Mouse (Mus musculus): ENCODE results near the gene Tac2. TPM values are rescaled to one million over a fixed set of nuclear protein-coding genes. Genes with fewer than 3 reads are reported as not detected.
A peak's percentile ranks its signal among the peaks of the same experiment; 100 is the strongest.

The Tac2 gene
- not detected for total RNA-seq (2021)
- long read RNA-seq, experiment 1: 0 reads
- long read RNA-seq, experiment 2: 0 reads

DNA sequence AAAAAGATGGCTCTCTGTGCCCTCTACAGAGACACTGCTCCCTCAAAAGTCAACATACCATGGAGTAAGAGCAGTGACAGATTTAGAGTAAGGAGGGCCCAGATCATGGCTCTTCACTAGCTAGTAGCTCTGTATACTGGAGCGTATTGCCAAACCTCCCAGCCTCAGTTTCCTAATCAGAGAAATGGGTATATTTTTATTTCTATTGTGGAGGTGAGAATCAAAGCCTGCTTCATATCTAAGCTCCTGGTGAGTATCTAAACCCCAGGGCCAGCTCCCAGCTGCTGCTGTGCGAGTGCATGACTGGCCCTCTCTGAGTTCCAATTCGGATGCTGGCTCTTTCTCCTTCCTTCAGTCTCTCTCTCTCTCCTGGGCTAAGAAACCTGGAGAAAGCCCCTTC is at the start of gene Tac2:
Gene Tac2 (plus strand): TSS at position 301 of the 400 bp plus-strand sequence.
- no peak for DNase-seq

DNA sequence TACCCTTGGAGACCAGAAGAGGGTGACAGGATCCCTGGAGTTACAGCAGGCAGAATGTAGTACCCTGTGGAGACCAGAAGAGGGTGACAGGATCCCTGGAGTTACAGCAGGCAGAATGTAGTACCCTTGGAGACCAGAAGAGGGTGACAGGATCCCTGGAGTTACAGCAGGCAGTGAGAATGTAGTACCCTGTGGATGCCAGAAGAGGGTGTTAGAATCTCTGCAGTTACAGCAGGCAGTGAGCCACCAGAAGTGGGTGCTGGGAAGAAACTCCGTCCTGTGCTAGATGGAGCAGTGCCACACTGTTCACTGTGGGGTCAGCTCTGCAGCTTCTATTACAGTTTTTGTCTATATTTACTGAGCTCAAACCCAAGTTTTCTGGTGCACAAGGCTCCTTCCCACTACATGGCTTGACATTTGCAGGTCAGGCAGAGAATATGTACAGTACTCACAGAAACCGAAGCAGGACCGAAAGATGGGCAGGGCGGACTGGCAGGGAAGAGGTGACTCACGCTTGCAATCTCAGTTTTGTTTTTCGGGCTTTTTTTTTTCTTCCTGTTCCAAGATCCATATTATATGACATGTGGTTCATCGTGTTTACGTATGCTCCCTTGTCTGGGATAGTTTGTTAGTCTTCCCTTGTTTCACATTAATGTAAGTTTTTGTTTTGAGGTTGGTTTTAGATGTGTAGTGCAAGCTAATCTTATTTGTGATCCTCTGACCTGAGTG is 49.3 kb upstream of the Tac2 start:
- peak; percentile 92 to 96 for DNase-seq

DNA sequence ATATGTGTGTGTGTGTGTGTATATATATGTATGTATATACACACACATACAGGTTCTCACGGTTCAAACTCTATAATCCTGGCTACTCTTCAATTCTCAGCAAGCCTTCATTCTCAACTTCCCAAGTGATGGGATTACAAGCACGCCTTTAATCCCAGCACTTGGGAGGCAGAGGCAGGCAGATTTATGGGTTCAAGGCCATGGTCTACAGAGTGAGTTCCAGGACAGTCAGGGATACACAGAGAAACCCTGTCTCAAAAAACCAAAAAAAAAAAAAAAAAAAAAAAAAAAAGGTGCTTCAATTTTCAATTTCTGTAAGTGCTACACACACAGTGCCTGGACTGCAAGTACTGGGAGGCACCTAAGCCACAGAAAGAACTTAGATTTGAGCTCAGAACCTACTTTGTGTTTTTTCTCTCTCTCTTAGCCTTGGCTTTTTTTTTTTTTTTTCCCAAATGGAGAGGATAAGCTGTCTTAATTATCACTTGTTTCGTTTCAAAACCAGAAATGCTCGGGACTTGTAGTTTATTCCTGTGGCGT is 48.3 kb upstream of the Tac2 start:
- no peak for DNase-seq

DNA sequence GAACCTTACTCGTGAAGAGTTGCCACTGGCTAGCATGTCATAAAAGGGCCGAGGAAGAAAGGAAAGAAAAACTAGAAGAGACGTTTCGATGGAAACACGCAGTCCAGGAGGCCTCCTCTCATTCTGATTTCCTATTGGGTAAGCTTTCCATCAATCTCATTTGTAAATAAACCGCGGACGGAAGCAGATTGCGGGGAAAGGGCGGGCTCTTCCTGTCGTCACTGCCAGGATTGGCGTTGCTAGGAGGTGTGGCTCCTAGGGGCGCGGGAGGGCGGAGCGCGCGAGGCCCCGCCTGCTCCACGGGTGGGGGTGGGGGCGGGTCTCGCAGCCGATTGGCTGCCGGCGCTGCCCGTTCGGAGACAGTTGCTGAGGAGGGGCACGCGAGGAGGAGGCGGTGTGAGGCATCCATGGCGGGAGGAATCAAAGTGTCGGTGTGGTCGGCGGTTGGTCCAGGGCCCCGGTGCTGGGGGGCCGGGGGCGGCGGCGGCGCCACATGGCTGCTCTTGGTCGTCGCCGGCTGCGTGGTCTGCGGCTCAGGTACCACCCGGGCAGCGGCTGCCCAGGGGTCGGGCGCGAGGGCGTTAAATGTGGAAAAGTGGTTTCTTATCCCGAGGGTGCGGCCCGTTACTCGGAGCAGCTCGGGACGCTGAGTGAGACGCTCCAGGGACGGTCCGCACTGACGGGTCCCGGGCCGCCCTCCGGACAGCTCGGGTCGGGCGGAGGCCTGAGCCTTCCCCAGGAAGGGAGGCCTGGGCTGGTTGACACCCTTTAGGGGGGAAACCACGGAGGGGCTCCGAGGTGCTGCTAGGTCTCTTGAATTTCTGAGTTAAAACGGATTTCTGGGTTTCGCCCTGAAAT is 47.4 kb upstream of the Tac2 start:
- DNase-seq: peak; percentile 96 to 97

DNA sequence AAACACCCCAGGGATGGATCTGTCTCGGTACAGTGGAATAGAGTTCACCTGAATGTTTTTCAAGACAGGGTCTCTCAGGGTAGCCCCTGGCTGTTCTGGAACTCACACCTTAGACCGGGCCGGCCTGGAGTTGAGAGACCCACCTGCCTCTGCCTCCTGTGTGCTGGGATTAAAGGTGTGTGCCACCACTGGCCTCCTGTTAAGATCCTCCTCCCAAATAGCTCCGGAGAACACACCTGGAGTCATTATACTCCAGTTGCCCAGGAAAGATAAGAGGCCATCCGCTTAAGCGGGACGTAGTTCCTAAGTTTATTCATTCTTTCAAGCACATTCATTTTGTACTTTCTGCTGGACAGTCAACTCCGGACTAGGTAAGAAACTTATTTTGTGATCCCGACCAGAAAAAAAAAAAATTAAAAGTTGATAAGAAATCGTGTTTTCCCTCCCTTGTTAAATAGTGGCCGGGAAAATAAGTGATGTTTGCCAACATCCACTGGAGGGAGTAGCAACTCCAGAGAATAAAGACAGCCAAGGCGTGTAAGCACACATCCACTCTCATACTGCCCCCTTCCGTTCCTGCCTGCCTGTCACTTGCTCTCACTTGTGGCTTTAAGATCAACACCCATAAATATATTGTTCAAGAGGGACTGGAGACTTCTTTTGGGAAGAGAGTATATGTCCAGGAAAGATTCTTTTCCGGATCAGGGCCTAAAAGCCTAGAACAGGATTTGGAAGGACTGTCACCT is 46.5 kb upstream of the Tac2 start:
- DNase-seq: peak; percentile 72 to 76

DNA sequence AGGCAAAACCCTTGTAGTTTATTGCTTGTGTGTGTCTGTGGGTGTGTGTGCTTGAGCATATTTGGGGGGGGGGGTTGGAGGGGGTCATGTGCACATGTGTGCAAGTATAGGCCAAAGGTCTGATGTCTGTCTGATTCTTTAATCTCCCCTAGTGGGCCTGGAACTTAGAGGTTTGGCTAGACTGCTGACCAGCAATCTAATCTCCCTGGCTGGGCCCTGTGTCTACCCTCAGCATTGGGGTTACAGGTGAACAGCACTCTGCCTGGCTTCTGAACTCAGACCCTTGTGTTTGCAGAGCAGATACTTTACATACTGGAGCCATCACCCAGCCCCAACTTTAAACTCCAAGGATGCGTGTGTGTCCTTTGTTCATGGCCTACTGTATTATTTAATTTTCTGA is 45.1 kb upstream of the Tac2 start:
- no peak for DNase-seq

DNA sequence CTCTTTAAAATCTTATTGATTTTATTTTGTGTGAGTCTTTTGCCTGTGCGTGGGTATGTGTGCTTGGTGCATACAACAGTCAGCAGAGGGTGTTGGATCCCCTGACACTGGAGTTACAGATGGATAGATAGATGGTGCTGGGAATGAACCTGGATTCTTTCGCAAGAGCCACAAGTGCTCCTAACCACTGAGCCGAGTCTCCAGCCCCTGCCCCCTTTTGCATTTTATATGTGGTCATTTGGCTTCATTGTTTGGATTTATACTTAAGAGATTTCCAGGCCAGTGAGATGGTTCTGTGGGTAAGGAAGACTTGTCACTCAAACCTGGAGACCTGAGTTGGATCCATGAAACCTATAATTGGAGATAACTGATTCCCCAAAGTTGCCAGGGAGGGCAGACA is 44.4 kb upstream of the Tac2 start:
- DNase-seq: no peak

DNA sequence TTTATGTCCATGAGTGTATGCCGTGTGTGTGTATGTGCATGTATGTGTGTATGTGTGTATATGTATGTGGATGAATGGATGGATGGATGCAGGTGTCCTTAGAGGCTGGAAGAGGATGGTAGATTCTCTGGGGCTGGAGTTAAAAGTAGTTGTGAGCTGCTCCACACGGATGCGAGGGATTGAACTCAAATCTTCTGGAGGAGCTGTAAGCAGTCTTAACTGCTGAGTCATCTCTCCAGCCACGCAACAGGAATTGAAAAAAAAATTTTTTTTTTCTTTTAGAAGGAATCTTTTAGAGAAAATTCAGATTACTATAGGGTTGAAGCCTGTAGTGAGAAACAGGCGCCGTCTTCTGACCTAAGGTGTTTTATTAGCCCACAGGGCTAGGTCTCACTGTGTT is 41.4 kb upstream of the Tac2 start:
- no peak for DNase-seq

DNA sequence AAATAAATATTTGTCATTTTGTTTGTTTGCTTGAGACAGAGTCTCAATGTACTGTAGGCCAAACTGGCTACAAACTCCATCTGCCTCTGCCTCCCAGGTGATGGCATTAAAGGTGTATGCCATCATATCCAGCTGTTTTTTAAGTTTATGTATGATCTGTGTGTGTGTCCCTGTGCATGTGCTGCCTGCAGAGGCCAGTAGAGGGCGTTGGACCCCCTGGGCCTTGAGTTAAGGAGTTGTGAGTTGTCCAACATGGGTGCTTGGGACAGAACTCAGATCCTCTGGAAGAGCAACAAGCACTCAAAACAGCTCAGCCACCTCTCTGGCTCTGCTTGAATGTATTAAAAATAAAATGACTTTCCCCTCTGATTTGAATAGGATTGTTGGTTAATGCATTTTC is 33.2 kb upstream of the Tac2 start:
- no peak for DNase-seq

DNA sequence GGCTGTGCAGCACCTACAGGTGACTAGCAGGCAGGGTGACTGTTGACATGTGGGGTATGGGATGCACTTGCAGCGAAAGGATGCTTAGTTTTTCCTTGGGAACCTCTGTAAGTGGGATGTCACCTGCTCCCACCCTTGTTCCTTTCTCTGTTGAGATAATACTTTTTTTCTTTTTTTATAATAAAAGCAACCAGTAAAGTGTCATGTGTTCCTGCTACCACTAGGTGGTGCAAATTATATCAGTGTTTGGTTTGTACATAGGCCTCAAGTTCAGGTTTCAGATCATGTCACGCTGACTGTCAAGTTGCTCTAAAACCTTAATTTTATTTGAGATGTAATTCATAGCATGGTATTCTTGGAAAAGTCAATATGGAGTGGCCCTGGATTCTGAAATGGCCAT is 29.6 kb upstream of the Tac2 start:
- DNase-seq: peak in 1 of 2 experiments; percentile 52

DNA sequence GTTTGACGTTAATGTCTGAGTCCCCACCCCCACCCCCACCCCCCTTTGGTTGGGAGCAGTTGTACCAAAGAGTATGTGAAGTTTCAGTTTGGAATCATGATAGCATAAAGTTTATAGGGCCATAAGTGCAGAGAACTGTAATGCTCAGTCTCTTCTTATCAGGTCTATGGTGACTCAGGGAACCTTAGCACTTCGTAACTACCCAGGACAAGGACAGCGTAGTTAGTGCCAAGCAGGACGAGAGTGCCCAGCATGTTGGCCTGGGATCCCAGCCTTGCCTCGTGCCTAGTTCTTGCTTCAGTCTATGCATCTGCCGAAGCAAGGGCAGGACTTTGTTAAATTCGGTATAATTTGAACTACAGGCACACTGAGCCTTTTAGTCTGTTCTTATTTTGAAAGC is 28.5 kb upstream of the Tac2 start:
- DNase-seq: no peak

DNA sequence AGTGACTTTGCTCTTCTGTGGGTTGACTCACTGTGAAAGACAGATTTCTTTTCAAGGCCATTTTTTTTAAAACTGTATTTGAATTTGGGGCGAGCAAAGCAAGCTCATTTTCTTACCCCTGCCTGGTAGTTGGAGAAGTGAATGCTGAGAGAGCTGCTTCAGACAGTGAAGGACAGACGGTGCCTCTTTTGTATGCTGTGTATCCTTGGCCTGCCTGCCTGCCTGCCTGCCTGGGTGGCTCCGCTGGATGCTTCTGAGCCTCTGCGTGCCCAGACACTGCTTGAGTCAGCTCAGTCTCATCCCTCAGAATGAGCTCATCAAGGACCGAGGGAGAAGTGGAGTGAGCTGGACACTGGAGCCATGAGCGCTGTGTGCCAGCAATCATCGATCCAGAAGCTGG is 25.3 kb upstream of the Tac2 start:
- no peak for DNase-seq

DNA sequence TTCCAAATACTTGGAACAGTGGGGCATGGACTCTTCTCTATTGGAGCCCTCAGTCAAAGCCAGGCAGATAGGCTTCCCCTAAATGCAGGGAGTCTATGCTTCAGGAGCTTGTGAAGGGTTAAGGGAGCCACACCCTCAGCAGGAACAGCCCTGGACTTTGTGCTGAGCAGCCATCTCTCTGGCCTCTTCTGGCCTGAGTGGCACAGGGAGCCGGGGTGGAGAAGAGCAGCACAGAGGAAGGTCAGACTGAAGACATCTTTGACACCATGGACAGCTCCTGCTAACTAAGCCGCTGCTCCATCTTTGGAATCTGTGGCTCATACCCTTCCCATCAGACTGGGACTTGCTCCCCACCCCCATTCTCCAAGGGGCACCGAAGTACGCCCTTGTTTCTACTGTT is 21.0 kb upstream of the Tac2 start:
- no peak for DNase-seq

DNA sequence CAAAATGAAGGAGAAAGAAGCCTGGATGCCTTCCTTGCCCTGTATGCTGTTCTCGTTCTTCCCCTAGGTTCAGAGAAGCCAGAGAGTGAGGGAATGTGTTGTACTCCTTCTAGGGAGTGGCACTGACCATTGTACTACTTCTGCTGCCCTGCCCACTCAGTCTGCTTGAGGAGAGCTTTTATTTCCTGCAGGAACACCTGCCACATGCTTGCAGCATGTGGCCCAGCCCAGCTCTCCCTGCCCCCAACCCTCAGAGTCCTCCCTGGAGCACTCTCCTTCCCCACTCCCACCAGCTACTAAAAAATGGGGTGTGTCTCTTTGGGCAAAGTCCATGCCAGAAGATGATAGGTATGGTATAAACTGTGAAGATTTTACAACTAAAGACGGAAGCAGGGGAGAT is 20.0 kb upstream of the Tac2 start:
- DNase-seq: no peak

DNA sequence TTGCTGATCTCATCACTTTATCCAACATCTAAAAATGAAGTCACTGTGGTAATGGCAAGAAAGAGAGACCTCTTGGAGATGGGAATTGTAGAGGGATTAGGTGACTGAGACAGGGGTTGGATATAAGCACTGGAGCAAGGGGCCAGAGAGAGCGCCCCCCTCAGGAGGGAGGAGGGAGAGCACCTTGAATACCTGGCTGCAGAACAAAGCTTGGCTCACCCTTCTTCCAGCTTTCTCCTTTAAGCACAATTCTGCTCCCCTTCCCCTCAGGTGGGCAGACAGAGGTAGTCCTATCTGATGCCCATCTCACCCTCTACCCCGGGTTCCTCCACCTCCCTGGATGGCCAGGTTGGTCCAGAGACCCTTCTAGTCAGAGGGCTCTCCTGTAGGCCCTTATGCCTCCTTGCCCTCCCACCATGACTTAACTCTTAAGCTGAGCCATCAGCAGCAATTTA is 19.5 kb upstream of the Tac2 start, which contains the start of gene Myo1a:
Gene Myo1a (plus strand): TSS at position 405 of the 455 bp plus-strand sequence.
- DNase-seq: no peak

DNA sequence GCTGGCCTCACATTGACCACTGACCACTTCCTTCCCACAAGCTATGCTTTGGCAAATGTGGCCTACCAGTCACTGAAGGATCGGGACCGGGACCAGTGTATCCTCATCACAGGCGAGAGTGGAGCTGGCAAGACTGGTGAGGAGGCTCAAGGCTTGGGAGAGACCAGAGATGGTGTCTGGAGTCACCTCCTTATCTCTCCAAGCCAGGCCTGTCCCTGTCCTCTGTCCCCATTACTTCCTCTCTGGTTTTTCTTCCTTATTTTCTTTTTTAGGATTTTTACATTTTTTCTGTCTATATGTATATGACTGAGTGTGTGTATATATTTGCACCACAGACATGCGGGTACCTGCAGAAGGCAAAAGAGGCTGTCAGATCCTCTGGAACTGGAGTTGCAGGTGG is 18.5 kb upstream of the Tac2 start:
- DNase-seq: no peak

DNA sequence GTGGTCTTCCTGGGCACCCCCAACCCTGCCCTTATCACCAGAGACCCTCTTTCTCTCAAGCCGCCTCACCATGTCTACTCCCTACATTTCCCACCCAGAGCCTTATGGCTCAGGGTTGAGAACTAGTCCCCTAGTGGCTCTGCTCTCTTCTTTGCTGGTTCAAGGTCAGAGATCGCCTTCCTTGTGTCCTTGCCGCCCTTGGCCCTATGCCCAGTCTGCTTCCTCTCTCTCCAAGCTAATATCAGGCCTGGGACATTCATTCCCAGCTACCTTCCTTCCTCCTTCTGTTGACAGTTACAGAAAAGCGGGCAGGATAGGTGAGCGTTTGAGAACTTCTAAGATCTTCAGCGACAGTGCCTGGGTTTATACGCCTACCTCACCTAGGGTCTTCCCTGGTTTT is 16.6 kb upstream of the Tac2 start:
- DNase-seq: peak; percentile 46 to 54

DNA sequence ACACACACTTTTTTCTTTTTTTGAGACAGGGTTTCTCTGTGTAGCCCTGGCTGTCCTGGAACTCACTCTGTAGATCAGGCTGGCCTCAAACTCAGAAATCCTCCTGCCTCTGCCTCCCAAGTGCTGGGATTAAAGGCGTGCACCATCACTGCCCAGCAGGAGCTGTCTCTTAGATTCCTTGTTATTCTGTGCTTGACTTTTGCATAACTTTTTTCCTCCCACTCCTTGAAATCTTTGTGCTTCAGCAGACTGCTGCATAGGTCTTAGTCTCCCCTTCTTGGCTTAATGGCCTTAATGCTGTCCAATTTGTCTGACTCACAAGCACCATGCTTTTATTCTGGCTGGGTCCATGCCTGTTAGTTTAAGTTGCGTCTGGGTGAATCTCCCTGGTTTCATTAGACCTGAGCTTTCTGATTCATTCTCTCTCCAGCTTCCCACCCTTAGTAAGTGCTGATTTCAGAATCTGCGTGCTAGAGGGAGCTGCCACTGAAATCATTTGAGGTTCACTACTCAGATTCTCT is 15.4 kb upstream of the Tac2 start:
- DNase-seq: no peak

DNA sequence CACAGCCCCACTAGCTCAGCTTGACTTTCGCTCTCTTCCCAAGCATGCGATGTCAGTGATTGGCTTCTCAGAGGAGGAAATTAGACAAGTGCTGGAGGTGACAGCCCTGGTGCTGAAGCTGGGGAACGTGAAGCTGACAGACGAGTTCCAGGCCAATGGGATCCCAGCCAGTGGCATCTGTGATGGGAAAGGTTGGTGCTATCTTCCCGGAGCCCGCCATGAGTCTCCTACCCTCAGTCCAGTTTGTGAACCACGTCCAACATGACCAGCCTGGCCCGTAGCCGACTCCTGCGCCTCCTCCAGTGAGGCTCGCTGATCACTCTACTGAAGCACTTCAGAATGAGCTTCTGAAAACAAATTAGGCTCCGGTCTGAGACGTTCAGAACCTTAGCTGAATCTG is 13.9 kb upstream of the Tac2 start:
- no peak for DNase-seq

DNA sequence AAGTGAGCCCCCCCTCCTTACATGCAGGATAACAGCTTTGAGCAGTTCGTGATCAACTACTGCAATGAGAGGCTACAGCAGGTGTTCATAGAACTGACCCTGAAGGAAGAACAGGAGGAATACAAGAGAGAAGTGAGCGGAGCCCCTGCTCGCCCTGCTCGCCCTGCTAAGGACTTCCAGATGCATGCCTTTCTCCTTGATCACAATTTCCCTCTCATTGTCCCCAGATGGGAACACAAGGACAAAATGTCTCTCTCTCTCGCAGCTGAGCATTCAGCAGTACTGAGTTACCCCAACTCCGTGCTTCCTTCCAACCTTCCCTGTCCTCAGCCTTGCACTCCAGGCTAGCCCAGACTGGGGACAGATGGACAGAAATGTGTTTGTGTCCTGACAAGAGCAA is 11.5 kb upstream of the Tac2 start:
- no peak for DNase-seq

DNA sequence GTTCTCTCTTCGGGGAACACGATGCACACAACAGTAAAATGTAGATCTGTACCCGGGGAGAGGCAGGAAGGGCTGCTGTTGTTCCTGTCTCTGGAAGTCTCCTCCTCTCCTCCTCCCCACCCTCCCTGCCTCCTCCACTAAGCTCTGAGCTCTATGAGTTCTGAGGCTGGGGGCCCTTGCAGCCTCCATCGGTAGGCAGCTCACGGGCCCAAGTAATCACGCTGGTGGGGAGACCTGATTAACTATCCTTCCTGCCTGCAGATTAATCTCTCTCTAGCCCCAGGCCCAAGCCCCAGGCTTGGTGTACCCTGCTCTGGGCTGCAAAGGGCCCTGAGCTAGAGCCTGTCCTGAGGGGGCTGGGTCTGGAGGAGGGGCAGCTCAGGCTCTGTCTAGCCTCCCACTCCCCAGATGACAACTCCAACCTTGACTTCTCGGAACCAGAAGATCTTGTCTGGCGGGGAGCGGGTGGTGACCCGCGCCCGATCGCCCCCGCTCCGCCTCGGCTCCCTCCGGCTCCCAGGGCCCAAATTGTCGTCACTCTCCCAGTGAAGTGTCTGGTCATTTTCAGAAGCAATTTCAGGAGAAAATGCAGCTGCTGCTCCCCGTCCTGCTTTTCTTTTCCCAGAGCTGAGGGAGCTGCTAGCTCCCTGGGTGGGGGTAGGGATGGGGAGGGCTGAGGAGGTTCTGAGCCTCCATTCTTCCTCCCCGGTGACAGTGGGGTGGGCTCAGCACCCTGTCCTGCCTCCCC is 2.4 kb upstream of the Tac2 start:
- peak; percentile 22 to 51 for DNase-seq
